Mouse (Mus musculus): ENCODE measurements at regions not wholly inside any gene's neighbourhood (a gene's known extent, or its start where the extent isn't known, plus 50 kb on each side); places are given as distances from the start of the nearest gene placed in this dataset.

- Histone ChIP-seq H3K36me3 (ENCODE audit: control insufficient read depth, insufficient read depth) (no peaks in the 10 kb centered on the region), H3K4me2 (ENCODE audit: low read depth) (no peak overlapping the region), H3K27me3 (ENCODE audit: control insufficient read depth, insufficient read depth, insufficient read length) (no peaks in the 10 kb centered on the region), H3K4me3 (no peak overlapping the region), H3K79me2 (ENCODE audit: control insufficient read depth, insufficient read depth) (no peaks in the 10 kb centered on the region), H3ac (ENCODE audit: control insufficient read depth, insufficient read length) (no peak overlapping the region)
- no peak for TF ChIP-seq USF1 (IDR thresholded peaks at IDR 0.05; ENCODE audit: low read depth)
- no peak for TF ChIP-seq E2F4 (IDR thresholded peaks at IDR 0.05; ENCODE audit: insufficient read depth)
- TF ChIP-seq SRF (IDR thresholded peaks at IDR 0.05; ENCODE audit: control insufficient read depth, insufficient read length, low read depth), result no peak
- TF ChIP-seq POLR2A (IDR thresholded peaks at IDR 0.05; ENCODE audit: insufficient read length, low read depth), result no peak
- no peak for TF ChIP-seq REST (IDR thresholded peaks at IDR 0.05; ENCODE audit: insufficient read depth, insufficient read length)
- no peak for TF ChIP-seq MYOD1 (IDR thresholded peaks at IDR 0.05; ENCODE audit: control insufficient read depth in 1 of 3, insufficient read length in 2 of 3, low read depth in 2 of 3)
- TF ChIP-seq POLR2AphosphoS2 (IDR thresholded peaks at IDR 0.05; ENCODE audit: insufficient read length, low read depth), result no peak
- no peak for TF ChIP-seq TCF3 (IDR thresholded peaks at IDR 0.05; ENCODE audit: insufficient read length, low read depth)
- TF ChIP-seq TCF12 (IDR thresholded peaks at IDR 0.05; ENCODE audit: insufficient read depth, poor library complexity, severe bottlenecking), result no peak
- TF ChIP-seq CEBPB (IDR thresholded peaks at IDR 0.05; ENCODE audit: insufficient read depth, poor library complexity, severe bottlenecking), result no peak
Observed at GRCm38 (mm10) chr12:117351900-117352299, 164.4 kb upstream of the Rapgef5 start.

GRCm38 (mm10) chr12:117352511-117352910, 163.8 kb upstream of the Rapgef5 start:
- no peak for TF ChIP-seq TCF3 (IDR thresholded peaks at IDR 0.05; ENCODE audit: insufficient read length, low read depth)
- no peak overlapping the region for H3ac ChIP-seq (ENCODE audit: control insufficient read depth, insufficient read length)
- H3K27me3 ChIP-seq (ENCODE audit: control insufficient read depth, insufficient read depth, insufficient read length), result no peaks in the 10 kb centered on the region
- no peaks in the 10 kb centered on the region for H3K79me2 ChIP-seq (ENCODE audit: control insufficient read depth, insufficient read depth)
- no peak overlapping the region for H3K4me2 ChIP-seq (ENCODE audit: low read depth)
- H3K4me3 ChIP-seq, result no peak overlapping the region
- no peaks in the 10 kb centered on the region for H3K36me3 ChIP-seq (ENCODE audit: control insufficient read depth, insufficient read depth)

DNA sequence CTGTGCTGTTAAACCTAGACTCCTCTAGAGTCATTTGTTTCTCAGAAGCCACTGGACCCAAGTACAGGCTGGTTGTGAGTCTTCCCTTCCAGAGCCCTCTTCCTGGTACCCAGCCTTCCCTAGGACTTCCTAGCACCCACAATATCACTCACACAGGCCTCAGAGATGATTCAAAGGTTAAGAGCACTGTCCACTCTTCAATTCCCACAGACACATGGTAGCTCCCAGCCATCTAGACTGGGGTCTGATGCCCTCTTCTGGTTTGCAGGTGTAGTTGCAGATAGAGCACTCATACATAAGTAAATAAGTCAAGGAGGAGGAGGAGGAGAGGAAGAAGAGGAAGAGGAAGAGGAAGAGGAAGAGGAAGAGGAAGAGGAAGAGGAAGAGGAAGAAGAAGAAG, 163.3 kb upstream of the Rapgef5 start:
- Histone ChIP-seq H3K79me2 (ENCODE audit: control insufficient read depth, insufficient read depth) (no peaks in the 10 kb centered on the region), H3K4me2 (ENCODE audit: low read depth) (no peak overlapping the region), H3K4me3 (no peak overlapping the region), H3ac (ENCODE audit: control insufficient read depth, insufficient read length) (no peak overlapping the region), H3K36me3 (ENCODE audit: control insufficient read depth, insufficient read depth) (no peaks in the 10 kb centered on the region), H3K27me3 (ENCODE audit: control insufficient read depth, insufficient read depth, insufficient read length) (no peaks in the 10 kb centered on the region)
- TF ChIP-seq REST (IDR thresholded peaks at IDR 0.05; ENCODE audit: insufficient read depth, insufficient read length), result no peak
- TF ChIP-seq POLR2A (IDR thresholded peaks at IDR 0.05; ENCODE audit: insufficient read length, low read depth), result no peak
- no peak for TF ChIP-seq SRF (IDR thresholded peaks at IDR 0.05; ENCODE audit: control insufficient read depth, insufficient read length, low read depth)
- TF ChIP-seq TCF3 (IDR thresholded peaks at IDR 0.05; ENCODE audit: insufficient read length, low read depth), result no peak
- TF ChIP-seq MYOG (IDR thresholded peaks at IDR 0.05; ENCODE audit: control insufficient read depth in 1 of 3, insufficient read depth in 1 of 3, insufficient read length in 2 of 3, low read depth in 2 of 3), result no peak
- no peak for TF ChIP-seq E2F4 (IDR thresholded peaks at IDR 0.05; ENCODE audit: insufficient read depth)
- TF ChIP-seq CEBPB (IDR thresholded peaks at IDR 0.05; ENCODE audit: insufficient read depth, poor library complexity, severe bottlenecking), result no peak
- TF ChIP-seq TCF12 (IDR thresholded peaks at IDR 0.05; ENCODE audit: insufficient read depth, poor library complexity, severe bottlenecking), result no peak
- TF ChIP-seq MAX (IDR thresholded peaks at IDR 0.05; ENCODE audit: low read depth), result no peak
- TF ChIP-seq MYOD1 (IDR thresholded peaks at IDR 0.05; ENCODE audit: control insufficient read depth in 1 of 3, insufficient read length in 2 of 3, low read depth in 2 of 3), result no peak
- no peak for TF ChIP-seq POLR2AphosphoS2 (IDR thresholded peaks at IDR 0.05; ENCODE audit: insufficient read length, low read depth)

DNA sequence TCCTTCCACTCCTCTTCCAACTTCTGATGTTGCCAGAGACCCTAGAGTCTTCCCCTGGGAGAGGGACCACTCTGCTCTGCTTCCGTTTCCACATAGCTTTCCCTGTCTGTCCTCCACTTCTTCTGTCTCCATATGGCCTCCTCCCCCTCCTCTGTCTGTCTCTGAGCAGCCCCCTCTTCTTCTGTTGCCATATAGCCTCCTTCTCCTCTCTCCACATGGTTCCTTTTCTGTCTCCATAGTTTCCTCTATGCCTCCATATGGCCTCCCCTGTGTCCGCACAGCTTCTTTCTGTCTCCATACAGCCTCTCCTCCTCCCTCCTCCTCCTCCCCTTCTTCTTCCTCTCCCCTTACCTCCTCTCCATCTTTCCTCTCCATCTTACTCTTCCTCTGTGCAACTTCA, 158.5 kb upstream of the Rapgef5 start:
- Histone ChIP-seq H3K4me2 (ENCODE audit: low read depth) (no peak overlapping the region), H3K4me3 (no peak overlapping the region), H3ac (ENCODE audit: control insufficient read depth, insufficient read length) (no peak overlapping the region), H3K27me3 (ENCODE audit: control insufficient read depth, insufficient read depth, insufficient read length) (no peaks in the 10 kb centered on the region), H3K79me2 (ENCODE audit: control insufficient read depth, insufficient read depth) (no peaks in the 10 kb centered on the region), H3K36me3 (ENCODE audit: control insufficient read depth, insufficient read depth) (no peaks in the 10 kb centered on the region)
- TF ChIP-seq TCF3 (IDR thresholded peaks at IDR 0.05; ENCODE audit: insufficient read length, low read depth), result no peak
- no peak for TF ChIP-seq MAX (IDR thresholded peaks at IDR 0.05; ENCODE audit: low read depth)
- TF ChIP-seq POLR2A (IDR thresholded peaks at IDR 0.05; ENCODE audit: insufficient read length, low read depth), result no peak
- TF ChIP-seq POLR2AphosphoS2 (IDR thresholded peaks at IDR 0.05; ENCODE audit: insufficient read length, low read depth), result no peak
- no peak for TF ChIP-seq REST (IDR thresholded peaks at IDR 0.05; ENCODE audit: insufficient read depth, insufficient read length)
- no peak for TF ChIP-seq USF1 (IDR thresholded peaks at IDR 0.05; ENCODE audit: low read depth)
- no peak for TF ChIP-seq MYOD1 (IDR thresholded peaks at IDR 0.05; ENCODE audit: control insufficient read depth in 1 of 3, insufficient read length in 2 of 3, low read depth in 2 of 3)
- no peak for TF ChIP-seq E2F4 (IDR thresholded peaks at IDR 0.05; ENCODE audit: insufficient read depth)
- no peak for TF ChIP-seq MYOG (IDR thresholded peaks at IDR 0.05; ENCODE audit: control insufficient read depth in 1 of 3, insufficient read depth in 1 of 3, insufficient read length in 2 of 3, low read depth in 2 of 3)
- no peak for TF ChIP-seq SRF (IDR thresholded peaks at IDR 0.05; ENCODE audit: control insufficient read depth, insufficient read length, low read depth)
- no peak for TF ChIP-seq CEBPB (IDR thresholded peaks at IDR 0.05; ENCODE audit: insufficient read depth, poor library complexity, severe bottlenecking)
- TF ChIP-seq TCF12 (IDR thresholded peaks at IDR 0.05; ENCODE audit: insufficient read depth, poor library complexity, severe bottlenecking), result no peak

DNA sequence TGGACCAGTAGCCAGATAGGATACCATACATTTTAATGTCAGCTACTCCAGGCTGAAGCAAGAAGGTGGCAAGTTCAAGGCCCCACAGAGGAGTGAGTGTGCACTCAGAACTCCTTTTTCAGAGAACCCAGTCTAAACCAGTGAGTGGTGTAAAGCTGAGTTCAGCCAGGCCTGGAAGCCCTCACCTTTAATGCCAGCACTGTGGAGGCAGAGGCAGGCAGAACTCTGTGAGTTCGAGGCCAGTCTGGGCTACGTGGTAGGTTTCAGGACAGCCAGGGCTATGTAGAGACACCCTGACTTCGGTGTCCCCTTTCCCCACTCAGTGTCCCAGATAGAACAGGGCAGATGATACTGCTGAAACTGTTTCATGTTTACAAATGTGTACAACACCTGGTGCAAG, 157.4 kb upstream of the Rapgef5 start:
- Histone ChIP-seq H3K27me3 (ENCODE audit: control insufficient read depth, insufficient read depth, insufficient read length) (no peaks in the 10 kb centered on the region), H3ac (ENCODE audit: control insufficient read depth, insufficient read length) (no peak overlapping the region), H3K4me2 (ENCODE audit: low read depth) (no peak overlapping the region), H3K36me3 (ENCODE audit: control insufficient read depth, insufficient read depth) (no peaks in the 10 kb centered on the region), H3K79me2 (ENCODE audit: control insufficient read depth, insufficient read depth) (no peaks in the 10 kb centered on the region), H3K4me3 (no peak overlapping the region)
- no peak for TF ChIP-seq CEBPB (IDR thresholded peaks at IDR 0.05; ENCODE audit: insufficient read depth, poor library complexity, severe bottlenecking)
- TF ChIP-seq E2F4 (IDR thresholded peaks at IDR 0.05; ENCODE audit: insufficient read depth), result no peak
- no peak for TF ChIP-seq POLR2A (IDR thresholded peaks at IDR 0.05; ENCODE audit: insufficient read length, low read depth)
- TF ChIP-seq REST (IDR thresholded peaks at IDR 0.05; ENCODE audit: insufficient read depth, insufficient read length), result no peak
- no peak for TF ChIP-seq TCF3 (IDR thresholded peaks at IDR 0.05; ENCODE audit: insufficient read length, low read depth)
- no peak for TF ChIP-seq TCF12 (IDR thresholded peaks at IDR 0.05; ENCODE audit: insufficient read depth, poor library complexity, severe bottlenecking)
- no peak for TF ChIP-seq MYOD1 (IDR thresholded peaks at IDR 0.05; ENCODE audit: control insufficient read depth in 1 of 3, insufficient read length in 2 of 3, low read depth in 2 of 3)
- TF ChIP-seq USF1 (IDR thresholded peaks at IDR 0.05; ENCODE audit: low read depth), result no peak
- TF ChIP-seq MAX (IDR thresholded peaks at IDR 0.05; ENCODE audit: low read depth), result no peak
- no peak for TF ChIP-seq POLR2AphosphoS2 (IDR thresholded peaks at IDR 0.05; ENCODE audit: insufficient read length, low read depth)
- TF ChIP-seq MYOG (IDR thresholded peaks at IDR 0.05; ENCODE audit: control insufficient read depth in 1 of 3, insufficient read depth in 1 of 3, insufficient read length in 2 of 3, low read depth in 2 of 3), result no peak
- TF ChIP-seq SRF (IDR thresholded peaks at IDR 0.05; ENCODE audit: control insufficient read depth, insufficient read length, low read depth), result no peak

All from myocyte (in vitro differentiated cells).